Mouse (Mus musculus) stomach, postnatal 0 days (tissue): ENCODE measurements around the gene Fgfr2. TPM values are rescaled to one million over a fixed set of nuclear protein-coding genes. Genes with fewer than 3 reads are reported as not detected.

ENCODE experiments used
- ATAC-seq: fragments of 200-750 bp; cut with Nextera tagmentation; 2 replicates; pipeline ENCODE4 v1.8.0; 2017; ENCODE audit not compliant: low FRiP score, low TSS enrichment
- DNase-seq: peaks from one replicate; pipeline ENCODE4 v3.0.0-alpha.2; 2016; ENCODE audit warnings: low spot score
- H3K27ac ChIP-seq: fragments of 300-500 bp; sonication (generic); replicated peaks from 2 replicates; pipeline ENCODE4 v1.5.1; 2014; ENCODE audit warnings: mild to moderate bottlenecking, control low read depth
- H3K27me3 ChIP-seq: fragments of 300-500 bp; sonication (generic); 2 replicates; pipeline ENCODE4 v1.6.1; 2014; ENCODE audit warnings: low read length; ENCODE audit not compliant: control insufficient read depth, insufficient read depth
- H3K36me3 ChIP-seq: fragments of 300-500 bp; sonication (generic); 2 replicates; pipeline ENCODE4 v1.6.1; 2014; ENCODE audit warnings: low read length, mixed read lengths; ENCODE audit not compliant: control insufficient read depth, insufficient read depth
- H3K4me1 ChIP-seq: fragments of 300-500 bp; sonication (generic); replicated peaks from 2 replicates; pipeline ENCODE4 v1.6.1; 2014; ENCODE audit warnings: antibody characterized with exemption; ENCODE audit not compliant: control insufficient read depth, insufficient read depth
- H3K4me2 ChIP-seq: fragments of 300-500 bp; sonication (generic); replicated peaks from 2 replicates; pipeline ENCODE4 v1.6.1; 2014; ENCODE audit warnings: low read depth, mild to moderate bottlenecking, control low read depth, moderate library complexity
- H3K4me3 ChIP-seq: fragments of 300-500 bp; sonication (generic); 2 replicates; pipeline ENCODE4 v1.5.1; 2014; ENCODE audit warnings: low read depth, low read length, control low read depth
- H3K9ac ChIP-seq: fragments of 300-500 bp; sonication (generic); 2 replicates; pipeline ENCODE4 v1.6.1; 2014; ENCODE audit warnings: mild to moderate bottlenecking, low read length, control low read depth, mixed read lengths
- H3K9me3 ChIP-seq: fragments of 300-500 bp; sonication (generic); 2 replicates; pipeline ENCODE4 v1.6.1; 2016; ENCODE audit warnings: low read length; ENCODE audit not compliant: control insufficient read depth
- CTCF ChIP-seq: IDR thresholded peaks from 2 replicates; pipeline ENCODE4 v1.5.1; 2016; ENCODE audit warnings: antibody characterized with exemption, low read depth, mild to moderate bottlenecking, moderate library complexity
- EP300 ChIP-seq: optimal IDR thresholded peaks from 2 replicates; pipeline ENCODE3; 2016; ENCODE audit warnings: antibody characterized with exemption
- WGBS: fragments of 180-500 bp; shearing (Covaris S2); extraction: QIAGEN DNeasy Blood & Tissue Kit; methylation state at CpG from one replicate; pipeline ENCODE4 v1.1.7; 2014; 5-methylcytosine and 5-hydroxymethylcytosine counted together
- polyA plus RNA-seq: library from polyadenylated mRNA; unstranded; fragments of >200 nt; fragmentation: Nextera tagmentation; extraction: Ambion mirVana; gene quantifications from 2 replicates; pipeline ENCODE4 v1.2.1, GENCODE M21; 2015

Fgfr2 gene
- polyA plus RNA-seq, 1 experiment from 2014 or later = 60.8 TPM

GRCm38 (mm10) chr7:130636274-130636673 lies 2486.9 kb downstream of the Fgfr2 start:
- H3K36me3 ChIP-seq = no peaks in the 10 kb centered on the region
- peaks cover 5% of the 10 kb centered on the region; the same call in 1 of the 2 replicates for H3K4me1 ChIP-seq
- TF ChIP-seq CTCF = no peak
- TF ChIP-seq EP300 = no peak
- no peak overlapping the region for H3K9ac ChIP-seq
- no peak overlapping the region for H3K27ac ChIP-seq
- DNase-seq (no peak), ATAC-seq (no peak)
- 82% methylated on average over 3 of the region's 3 CpGs for WGBS
- H3K27me3 ChIP-seq = no peaks in the 10 kb centered on the region
- H3K9me3 ChIP-seq = no peaks in the 10 kb centered on the region
- H3K4me3 ChIP-seq = no peak overlapping the region
- H3K4me2 ChIP-seq = no peak overlapping the region

GRCm38 (mm10) chr7:130635212-130635611 lies 2487.9 kb downstream of the Fgfr2 start:
- 45% methylated on average over 7 of the region's 7 CpGs for WGBS
- no peak overlapping the region for H3K4me3 ChIP-seq

DNA sequence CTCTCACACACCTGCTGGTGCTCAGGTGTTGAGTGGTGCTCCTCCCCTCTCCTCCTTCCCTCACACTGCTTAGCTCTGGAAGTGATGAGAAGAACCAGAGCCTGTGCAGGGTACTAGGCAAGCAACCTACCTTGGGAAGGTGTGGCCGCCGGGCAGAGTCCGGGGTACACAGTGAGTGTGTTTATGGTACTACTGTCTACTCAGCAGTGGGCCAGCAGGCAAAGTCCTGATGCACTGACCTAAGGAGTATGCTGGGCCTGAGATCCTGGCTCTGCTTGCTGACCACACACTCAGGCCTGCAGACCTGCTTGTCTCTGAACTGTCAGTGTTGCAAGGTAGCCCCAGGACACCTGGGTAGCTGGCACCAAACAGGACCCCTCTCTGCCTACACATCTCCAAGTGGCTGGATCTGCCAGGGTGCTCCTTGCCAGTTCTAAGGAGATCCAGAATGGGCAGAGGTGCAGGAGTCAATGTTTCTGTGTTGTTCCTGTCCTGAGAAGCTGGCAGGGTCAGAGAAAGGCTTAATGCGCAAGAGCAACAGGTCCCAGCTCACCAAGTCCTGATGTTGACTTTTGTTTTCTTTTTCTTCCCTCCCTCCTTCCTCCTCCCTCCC lies 2488.8 kb downstream of the Fgfr2 start:
- no peak overlapping the region for H3K9ac ChIP-seq
- no peak overlapping the region for H3K4me3 ChIP-seq
- DNase-seq = no peak
- peak; percentile 22; the same call in 1 of the 2 replicates for ATAC-seq
- WGBS = 72% methylated on average over 4 of the region's 4 CpGs
- H3K4me1 ChIP-seq = 0 out of 2 replicates have a peak, but pooled peaks cover 2% of the 10 kb centered on the region
- H3K4me2 ChIP-seq = no peak overlapping the region
- TF ChIP-seq EP300 = no peak
- TF ChIP-seq CTCF = no peak
- H3K36me3 ChIP-seq = no peaks in the 10 kb centered on the region
- H3K27me3 ChIP-seq = no peaks in the 10 kb centered on the region
- H3K9me3 ChIP-seq = no peaks in the 10 kb centered on the region
- no peak overlapping the region for H3K27ac ChIP-seq

More at GRCm38 (mm10) chr7:130635212-130635611, 2487.9 kb downstream of the Fgfr2 start:
- no peak overlapping the region for H3K4me2 ChIP-seq
- no peak overlapping the region for H3K27ac ChIP-seq
- TF ChIP-seq EP300 (no peak), CTCF (no peak)
- H3K9ac ChIP-seq = no peak overlapping the region
- no peaks in the 10 kb centered on the region for H3K27me3 ChIP-seq
- DNase-seq (no peak), ATAC-seq (no peak)
- no peaks in the 10 kb centered on the region for H3K36me3 ChIP-seq
- H3K4me1 ChIP-seq = 0 out of 2 replicates have a peak, but pooled peaks cover 2% of the 10 kb centered on the region
- H3K9me3 ChIP-seq = no peaks in the 10 kb centered on the region

- H3K4me1 ChIP-seq = no peaks in the 10 kb centered on the region
- ATAC-seq = no peak
- 82% methylated on average over 5 of the region's 5 CpGs for WGBS
Observed at GRCm38 (mm10) chr7:130632379-130632732, 2490.8 kb downstream of the Fgfr2 start.

GRCm38 (mm10) chr7:130631553-130632378 lies 2491.4 kb downstream of the Fgfr2 start:
- ATAC-seq = no peak
- 48% methylated on average over 22 of the region's 22 CpGs for WGBS
- no peaks in the 10 kb centered on the region for H3K36me3 ChIP-seq

More at GRCm38 (mm10) chr7:130632379-130632732, 2490.8 kb downstream of the Fgfr2 start:
- no peaks in the 10 kb centered on the region for H3K27me3 ChIP-seq
- H3K4me2 ChIP-seq = no peak overlapping the region
- H3K9ac ChIP-seq = no peak overlapping the region
- TF ChIP-seq EP300 (no peak), CTCF (no peak)
- H3K36me3 ChIP-seq = no peaks in the 10 kb centered on the region
- H3K9me3 ChIP-seq = no peaks in the 10 kb centered on the region
- DNase-seq = no peak
- no peak overlapping the region for H3K4me3 ChIP-seq
- no peak overlapping the region for H3K27ac ChIP-seq

DNA sequence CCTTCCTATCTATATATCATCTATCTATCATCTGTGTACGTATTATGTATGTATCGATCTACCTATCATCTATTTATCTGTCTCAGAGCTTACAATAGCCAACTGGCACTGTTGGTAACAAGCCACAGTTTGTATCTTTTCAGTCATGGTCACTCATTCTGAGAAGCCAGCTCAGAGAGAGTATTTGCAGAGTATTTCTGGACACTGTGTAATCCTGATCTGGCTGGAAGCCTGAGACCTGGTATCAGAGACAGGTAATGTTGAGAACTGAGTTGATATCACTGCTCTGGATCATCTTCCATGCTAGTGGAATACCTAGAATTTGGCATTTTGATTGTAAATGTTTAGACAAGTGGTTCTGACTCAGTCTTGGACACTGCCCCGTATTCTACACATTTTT lies 2492.2 kb downstream of the Fgfr2 start:
- Histone ChIP-seq H3K9me3 (no peaks in the 10 kb centered on the region), H3K27me3 (no peaks in the 10 kb centered on the region), H3K36me3 (no peaks in the 10 kb centered on the region), H3K27ac (no peak overlapping the region), H3K4me3 (no peak overlapping the region), H3K4me1 (no peaks in the 10 kb centered on the region), H3K9ac (no peak overlapping the region), H3K4me2 (no peak overlapping the region)
- no peak for TF ChIP-seq EP300
- TF ChIP-seq CTCF = no peak
- 85% methylated on average over 3 of the region's 3 CpGs for WGBS
- DNase-seq (no peak), ATAC-seq (no peak)

More at GRCm38 (mm10) chr7:130631553-130632378, 2491.4 kb downstream of the Fgfr2 start:
- no peak overlapping the region for H3K4me3 ChIP-seq
- no peaks in the 10 kb centered on the region for H3K27me3 ChIP-seq
- no peak overlapping the region for H3K4me2 ChIP-seq
- no peak for DNase-seq
- H3K9me3 ChIP-seq = no peaks in the 10 kb centered on the region
- no peak overlapping the region for H3K27ac ChIP-seq
- H3K4me1 ChIP-seq = no peaks in the 10 kb centered on the region
- H3K9ac ChIP-seq = no peak overlapping the region
- TF ChIP-seq CTCF (peak; percentile 38), EP300 (no peak)
